Mouse (Mus musculus) spleen, postnatal 4 days (tissue): ENCODE measurements at regions not wholly inside any gene's neighbourhood (a gene's known extent, or its start where the extent isn't known, plus 50 kb on each side); places are given as distances from the start of the nearest gene placed in this dataset.

ENCODE experiments used
- DNase-seq, 2 experiments: peaks; one replicate each; pipeline ENCODE4 v3.0.0; 2022; ENCODE audit warnings: low spot score in 2 of 2

GRCm38 (mm10) chr15:27132761-27133160, 237.4 kb upstream of the Fbxl7 start:
- no peak for DNase-seq

GRCm38 (mm10) chr15:27137580-27137979, 242.2 kb upstream of the Fbxl7 start:
- DNase-seq, result no peak

GRCm38 (mm10) chr15:27145860-27146259, 250.5 kb upstream of the Fbxl7 start:
- no peak for DNase-seq

GRCm38 (mm10) chr15:27160986-27161385, 265.6 kb upstream of the Fbxl7 start:
- DNase-seq, result no peak

GRCm38 (mm10) chr15:27167484-27167883, 272.1 kb upstream of the Fbxl7 start:
- DNase-seq, result no peak

- DNase-seq, result no peak
These were observed 274.5 kb upstream of the Fbxl7 start for GRCm38 (mm10) chr15:27169846-27170245.

- DNase-seq, result no peak
These were observed 278.1 kb upstream of the Fbxl7 start for GRCm38 (mm10) chr15:27173506-27173905.

- DNase-seq, result no peak
These were observed 282.9 kb upstream of the Fbxl7 start for GRCm38 (mm10) chr15:27178084-27178935.

- DNase-seq, result no peak
These were observed 276.8 kb upstream of the Ank start for GRCm38 (mm10) chr15:27189699-27190098.

- no peak for DNase-seq
These were observed 265.0 kb upstream of the Ank start for GRCm38 (mm10) chr15:27201513-27201912.

GRCm38 (mm10) chr15:27204888-27205287, 261.6 kb upstream of the Ank start:
- no peak for DNase-seq

- no peak for DNase-seq
These were observed 259.0 kb upstream of the Ank start for GRCm38 (mm10) chr15:27207446-27207845.

GRCm38 (mm10) chr15:27216387-27216786, 250.1 kb upstream of the Ank start:
- DNase-seq, result no peak

GRCm38 (mm10) chr15:27219126-27219738, 247.2 kb upstream of the Ank start:
- DNase-seq, result no peak

GRCm38 (mm10) chr15:27223610-27224511, 242.6 kb upstream of the Ank start:
- no peak for DNase-seq

GRCm38 (mm10) chr15:27224512-27224850, 242.0 kb upstream of the Ank start:
- no peak for DNase-seq

GRCm38 (mm10) chr15:27232804-27233203, 233.7 kb upstream of the Ank start:
- no peak for DNase-seq

- no peak for DNase-seq
These were observed 231.7 kb upstream of the Ank start for GRCm38 (mm10) chr15:27234770-27235169.

GRCm38 (mm10) chr15:27238301-27238700, 228.2 kb upstream of the Ank start:
- DNase-seq, result no peak

GRCm38 (mm10) chr15:27246302-27246701, 220.2 kb upstream of the Ank start:
- DNase-seq, result no peak

GRCm38 (mm10) chr15:27258984-27259853, 207.3 kb upstream of the Ank start:
- no peak for DNase-seq

- DNase-seq, result no peak
These were observed 206.7 kb upstream of the Ank start for GRCm38 (mm10) chr15:27259854-27260191.
